Mouse (Mus musculus) CD4-positive helper T cell, adult 2 months (primary cell): Measurements from ENCODE around the gene Pglyrp3.
"Not testable (repeated sequence)": the region's sequence is repeated elsewhere in the genome, so short reads cannot be mapped to it uniquely, and the experiment has no call there.

Experiments used
- DNase-seq: peaks from one replicate; pipeline ENCODE4 v3.0.0-alpha.2; 2012; ENCODE audit warnings: low read depth, missing footprints, low spot score

The Pglyrp3 gene

GRCm38 (mm10) chr3:92014283-92014682 is at the start of gene Pglyrp3:
Pglyrp3 (plus strand) TSS chr3:92014583.
- no peak for DNase-seq

- no peak for DNase-seq
Observed at GRCm38 (mm10) chr3:92011001-92011400, 3.4 kb upstream of the Pglyrp3 start.

- DNase-seq: not testable (repeated sequence)
Observed at GRCm38 (mm10) chr3:92024541-92024940, 10.2 kb downstream of the Pglyrp3 start.

- no peak for DNase-seq
Observed at GRCm38 (mm10) chr3:92033203-92033602, 18.8 kb downstream of the Pglyrp3 start.

GRCm38 (mm10) chr3:92033892-92034291 is 19.5 kb downstream of the Pglyrp3 start:
- no peak for DNase-seq

GRCm38 (mm10) chr3:92050382-92051054 is 36.1 kb downstream of the Pglyrp3 start:
- no peak for DNase-seq

GRCm38 (mm10) chr3:92080462-92081284 is 66.3 kb downstream of the Pglyrp3 start:
- DNase-seq: peak; percentile 4
